Mouse (Mus musculus) erythroblast, adult 5-6 weeks (primary cell): ENCODE measurements around the gene Rapgef1. TPM values are rescaled to one million over a fixed set of nuclear protein-coding genes. Genes with fewer than 3 reads are reported as not detected.

ENCODE experiments used
- ATAC-seq: replicated peaks from 2 replicates; pipeline ENCODE4 v1.8.0; 2016; ENCODE audit warnings: moderate number of reproducible peaks, mild to moderate bottlenecking, moderate TSS enrichment, inconsistent platforms; ENCODE audit not compliant: poor library complexity, low FRiP score, severe bottlenecking
- total RNA-seq, 2 experiments: library from RNA; stranded (forward) in 1 of 2; stranded (reverse) in 1 of 2; fragments of 150-400 nt in 1 of 2; fragments of 200-764, 138-1000 nt in 1 of 2; gene quantifications; 2 replicates each; pipeline versions ENCODE4 v1.2.3 to v1.2.4; 2015 to 2017; ENCODE audit warnings: low replicate concordance in 2 of 2

Rapgef1 gene
- total RNA-seq, 2 experiments from 2014 or later, result 7.3 to 8.5 TPM

- ATAC-seq, result no peak
These were observed 110.0 kb downstream of the Rapgef1 start for GRCm38 (mm10) chr2:29729500-29729899.

GRCm38 (mm10) chr2:29731545-29731944 lies 112.0 kb downstream of the Rapgef1 start:
- no peak for ATAC-seq

- ATAC-seq, result no peak
These were observed 113.0 kb downstream of the Rapgef1 start for GRCm38 (mm10) chr2:29732559-29732958.

- no peak for ATAC-seq
These were observed 113.8 kb downstream of the Rapgef1 start for GRCm38 (mm10) chr2:29733348-29733747.

GRCm38 (mm10) chr2:29735708-29736107 lies 116.2 kb downstream of the Rapgef1 start:
- ATAC-seq, result no peak

GRCm38 (mm10) chr2:29737209-29737925 lies 117.8 kb downstream of the Rapgef1 start:
- ATAC-seq, result no peak

- no peak for ATAC-seq
These were observed 119.3 kb downstream of the Rapgef1 start for GRCm38 (mm10) chr2:29738799-29739198.

- ATAC-seq, result no peak
These were observed 119.8 kb downstream of the Rapgef1 start for GRCm38 (mm10) chr2:29739368-29739767.

GRCm38 (mm10) chr2:29741207-29741606 lies 121.7 kb downstream of the Rapgef1 start:
- ATAC-seq, result no peak

GRCm38 (mm10) chr2:29744256-29744655 lies 124.7 kb downstream of the Rapgef1 start:
- no peak for ATAC-seq

- no peak for ATAC-seq
These were observed 127.8 kb downstream of the Rapgef1 start for GRCm38 (mm10) chr2:29747188-29747782.

- no peak for ATAC-seq
These were observed 128.3 kb downstream of the Rapgef1 start for GRCm38 (mm10) chr2:29747852-29748251.

GRCm38 (mm10) chr2:29748499-29748898 lies 129.0 kb downstream of the Rapgef1 start:
- no peak for ATAC-seq

- ATAC-seq, result no peak
These were observed 132.0 kb downstream of the Rapgef1 start, which contains the start of gene Gm13420 for GRCm38 (mm10) chr2:29751497-29751896. TSS of gene Gm13420 (minus strand) at chr2:29751685.

GRCm38 (mm10) chr2:29752397-29752796 lies 132.9 kb downstream of the Rapgef1 start:
- ATAC-seq, result no peak

- ATAC-seq, result no peak
These were observed 136.2 kb downstream of the Rapgef1 start for GRCm38 (mm10) chr2:29755693-29756092.

- peak; percentile 85 for ATAC-seq
These were observed 145.3 kb downstream of the Rapgef1 start for GRCm38 (mm10) chr2:29764831-29765230.

GRCm38 (mm10) chr2:29767976-29768709 lies 148.6 kb downstream of the Rapgef1 start:
- ATAC-seq, result no peak

- ATAC-seq, result no peak
These were observed 149.4 kb downstream of the Rapgef1 start for GRCm38 (mm10) chr2:29768901-29769300.

- ATAC-seq, result no peak
These were observed 150.6 kb downstream of the Rapgef1 start for GRCm38 (mm10) chr2:29770162-29770561.
